Mouse (Mus musculus) midbrain, embryonic 16.5 days (tissue): ENCODE results near the gene Rab1a. TPM values are rescaled to one million over a fixed set of nuclear protein-coding genes. Genes with fewer than 3 reads are reported as not detected.

Source experiments
- ATAC-seq: fragments of 200-750 bp; cut with Nextera tagmentation; 2 replicates; pipeline ENCODE4 v1.8.0; 2017; ENCODE audit warnings: moderate TSS enrichment
- H3K27ac ChIP-seq: fragments of 300-500 bp; sonication (generic); 2 replicates; pipeline ENCODE4 v1.5.1; 2014; ENCODE audit warnings: mild to moderate bottlenecking, low read length, mixed read lengths
- H3K27me3 ChIP-seq: fragments of 300-500 bp; sonication (generic); 2 replicates; pipeline ENCODE4 v1.6.1; 2014; ENCODE audit warnings: low read depth, low read length, mixed read lengths; ENCODE audit not compliant: control insufficient read depth, insufficient read depth
- H3K36me3 ChIP-seq: fragments of 300-500 bp; sonication (generic); 2 replicates; pipeline ENCODE4 v1.6.1; 2014; ENCODE audit warnings: mild to moderate bottlenecking, low read length, moderate library complexity, mixed read lengths; ENCODE audit not compliant: control insufficient read depth, insufficient read depth
- H3K4me1 ChIP-seq: fragments of 300-500 bp; sonication (generic); 2 replicates; pipeline ENCODE4 v1.6.1; 2014; ENCODE audit warnings: mild to moderate bottlenecking, low read length, mixed read lengths; ENCODE audit not compliant: control insufficient read depth, insufficient read depth
- H3K4me2 ChIP-seq: fragments of 300-500 bp; sonication (generic); 2 replicates; pipeline ENCODE4 v1.6.1; 2014; ENCODE audit warnings: mild to moderate bottlenecking, low read length, mixed read lengths
- H3K4me3 ChIP-seq: fragments of 300-500 bp; sonication (generic); 2 replicates; pipeline ENCODE4 v1.5.1; 2014; ENCODE audit warnings: low read depth, mild to moderate bottlenecking, low read length, moderate library complexity, mixed read lengths
- H3K9ac ChIP-seq: fragments of 300-500 bp; sonication (generic); 2 replicates; pipeline ENCODE4 v1.6.1; 2014; ENCODE audit warnings: low read depth, low read length, mixed read lengths
- H3K9me3 ChIP-seq: fragments of 300-500 bp; sonication (generic); replicated peaks from 2 replicates; pipeline ENCODE4 v1.6.1; 2014; ENCODE audit warnings: mild to moderate bottlenecking, low read length, mixed read lengths; ENCODE audit not compliant: control insufficient read depth, poor library complexity, severe bottlenecking
- WGBS: fragments of 180-500 bp; shearing (Covaris S2); extraction: QIAGEN DNeasy Blood & Tissue Kit; methylation state at CpG from one replicate; pipeline ENCODE4 v1.1.7; 2014; 5-methylcytosine and 5-hydroxymethylcytosine counted together
- polyA plus RNA-seq: library from polyadenylated mRNA; unstranded; fragments of >200 nt; fragmentation: Nextera tagmentation; extraction: Ambion mirVana; gene quantifications from 2 replicates; pipeline ENCODE4 v1.2.1, GENCODE M21; 2015

Gene Rab1a
- polyA plus RNA-seq, 1 experiment from 2014 or later = 318 TPM

DNA sequence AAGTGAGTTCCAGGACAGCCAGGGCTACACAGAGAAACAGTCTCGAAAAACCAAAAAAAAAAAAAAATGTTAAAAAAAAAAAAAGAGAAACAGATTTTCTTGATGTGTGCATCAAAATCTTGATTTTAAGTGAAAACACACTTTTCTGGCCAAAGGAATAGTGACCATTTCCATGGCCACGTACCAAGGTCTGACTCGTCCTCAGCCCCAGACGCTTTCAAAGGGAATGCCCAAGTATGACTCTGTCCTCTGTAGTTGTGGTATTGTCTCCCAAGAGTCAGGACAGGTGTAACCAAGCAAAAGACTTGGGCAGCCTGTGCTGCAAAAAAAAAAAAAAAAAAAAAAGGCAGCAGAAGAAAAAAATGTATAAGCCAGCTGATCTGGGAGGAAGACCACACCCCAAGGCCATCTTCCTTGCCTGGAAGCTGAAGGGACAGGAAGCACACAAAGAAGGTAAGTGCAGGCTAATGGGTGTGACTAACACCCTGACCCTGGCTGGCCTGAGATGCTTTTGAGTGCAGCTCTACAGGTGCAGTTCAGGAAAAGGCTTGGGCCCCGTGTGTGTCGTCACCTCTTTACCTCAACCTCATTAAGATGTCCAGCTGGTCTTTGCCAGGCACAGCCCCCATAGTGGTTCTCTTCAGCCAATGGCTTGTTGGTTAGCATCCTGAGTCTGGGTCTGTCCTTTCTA lies 41.3 kb downstream of the Rab1a start:
- no peak for ATAC-seq
- Histone ChIP-seq H3K27ac (no peak overlapping the region), H3K9ac (no peak overlapping the region), H3K9me3 (no peaks in the 10 kb centered on the region), H3K36me3 (peaks cover 22% of the 10 kb centered on the region), H3K27me3 (no peaks in the 10 kb centered on the region), H3K4me2 (no peak overlapping the region), H3K4me1 (peaks cover 12% of the 10 kb centered on the region), H3K4me3 (no peak overlapping the region)
- WGBS = 98% methylated on average over 6 of the region's 6 CpGs

DNA sequence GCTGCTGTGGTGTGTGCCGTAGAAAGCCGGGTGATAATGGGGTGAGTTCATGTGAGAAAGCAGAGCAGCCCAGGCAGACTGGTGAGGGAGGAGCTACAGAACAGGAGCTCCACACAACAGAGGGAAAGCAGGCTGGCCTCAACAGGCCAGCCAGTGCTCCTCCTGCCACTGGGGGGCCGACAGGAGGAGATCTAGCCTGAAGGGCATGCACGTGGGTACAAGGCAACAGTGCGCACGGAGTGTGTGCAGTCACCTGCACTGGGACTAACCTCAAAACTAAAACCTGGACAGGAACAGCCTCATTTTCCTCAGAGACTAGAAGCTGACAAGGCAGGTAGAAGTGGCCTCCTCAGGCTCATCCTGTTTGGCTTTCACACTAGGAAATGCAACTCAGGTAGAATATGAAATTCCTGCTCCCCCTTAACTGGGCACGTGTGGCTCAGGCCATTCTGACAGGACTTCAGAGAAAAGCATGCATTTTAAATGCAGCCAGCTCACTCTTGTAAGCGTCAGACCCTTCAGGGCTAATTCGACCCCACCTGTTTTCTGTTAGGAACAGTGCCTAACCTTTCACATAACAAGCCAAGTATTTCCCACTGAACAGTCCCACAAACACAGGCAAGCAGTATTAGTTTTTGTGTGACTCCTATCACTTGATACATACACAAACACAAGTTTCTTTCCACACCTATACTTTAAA lies 42.1 kb downstream of the Rab1a start:
- H3K4me1 ChIP-seq = peaks cover 20% of the 10 kb centered on the region
- no peak overlapping the region for H3K4me2 ChIP-seq
- H3K27me3 ChIP-seq = no peaks in the 10 kb centered on the region
- WGBS = 40% methylated on average over 9 of the region's 9 CpGs
- H3K9ac ChIP-seq = no peak overlapping the region
- no peak overlapping the region for H3K27ac ChIP-seq
- peaks cover 20% of the 10 kb centered on the region for H3K36me3 ChIP-seq
- no peak overlapping the region for H3K4me3 ChIP-seq
- no peaks in the 10 kb centered on the region for H3K9me3 ChIP-seq
- ATAC-seq = peak; percentile 34

DNA sequence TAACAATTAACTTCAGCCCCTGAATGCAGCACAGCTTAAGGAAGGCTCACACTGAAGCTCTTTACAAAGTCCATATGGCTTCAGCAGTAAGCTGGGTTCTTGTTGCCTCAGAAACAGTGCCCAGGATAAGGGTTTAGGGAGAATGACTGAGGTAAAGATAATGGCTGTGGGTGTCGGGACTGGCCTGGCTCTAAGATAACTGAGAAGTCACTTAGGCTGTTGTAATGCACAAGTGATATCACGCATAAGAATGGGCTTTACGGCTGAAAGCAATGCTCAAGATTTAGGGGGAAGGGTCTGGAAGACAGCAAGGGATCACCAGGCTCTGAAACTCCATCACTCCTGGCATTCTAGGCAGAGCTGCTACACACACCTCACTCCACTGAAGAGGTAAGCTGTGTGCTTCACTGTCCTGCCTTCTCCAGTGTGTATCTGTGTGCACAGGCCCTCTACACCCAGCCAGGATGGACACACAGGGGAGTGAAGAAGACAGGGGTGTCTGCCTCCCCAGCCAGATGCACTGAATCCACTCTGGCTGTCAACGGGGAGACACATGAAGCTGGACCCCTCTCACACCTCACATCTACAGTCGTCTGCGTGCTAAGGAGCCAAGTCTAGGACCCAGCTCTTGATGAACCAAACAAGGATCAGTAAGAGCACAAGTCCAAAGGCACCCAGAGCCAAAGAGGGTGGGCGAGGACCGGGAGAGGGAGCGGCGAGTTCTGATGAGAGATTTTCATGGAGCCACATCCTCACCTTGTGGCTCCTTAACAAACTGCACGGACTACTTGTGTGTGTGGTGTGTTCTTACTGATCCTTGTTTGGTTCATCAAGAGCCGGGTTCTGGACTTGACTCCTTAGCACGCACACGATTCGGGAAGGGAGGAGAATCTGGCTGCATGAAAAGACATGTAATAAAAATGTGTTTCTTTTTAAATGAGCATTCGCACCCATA lies 43.4 kb downstream of the Rab1a start:
- Histone ChIP-seq H3K4me2 (no peak overlapping the region), H3K27me3 (no peaks in the 10 kb centered on the region), H3K9me3 (no peaks in the 10 kb centered on the region), H3K9ac (no peak overlapping the region), H3K27ac (no peak overlapping the region), H3K4me3 (no peak overlapping the region), H3K36me3 (peaks cover 10% of the 10 kb centered on the region), H3K4me1 (peaks cover 22% of the 10 kb centered on the region)
- no peak for ATAC-seq
- 81% methylated on average over 16 of the region's 16 CpGs for WGBS

DNA sequence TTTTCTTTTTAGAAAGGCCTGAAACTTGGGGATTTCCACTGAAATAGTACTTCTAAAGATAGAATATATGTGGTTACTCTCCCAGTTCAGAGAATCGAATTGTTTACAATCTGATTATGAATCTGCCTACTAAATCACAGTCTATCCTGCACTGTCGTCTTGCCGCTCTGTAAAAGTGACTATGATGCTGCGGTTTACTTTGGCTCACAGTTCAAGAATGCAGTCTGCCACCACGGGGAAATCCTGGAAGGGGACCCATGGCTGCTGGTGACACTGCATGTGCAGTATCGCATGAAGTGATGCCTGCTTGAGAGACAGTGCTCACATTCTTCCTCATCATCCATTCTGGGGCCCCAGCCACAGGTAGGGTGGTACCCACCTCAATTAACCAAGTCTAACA lies 44.1 kb downstream of the Rab1a start:
- no peak for ATAC-seq
- Histone ChIP-seq H3K27ac (no peak overlapping the region), H3K4me1 (peaks cover 26% of the 10 kb centered on the region), H3K36me3 (peaks cover 3% of the 10 kb centered on the region; the same call in 1 of the 2 replicates), H3K4me2 (no peak overlapping the region), H3K27me3 (no peaks in the 10 kb centered on the region), H3K4me3 (no peak overlapping the region), H3K9ac (no peak overlapping the region), H3K9me3 (no peaks in the 10 kb centered on the region)
- 87% methylated on average over 6 of the region's 6 CpGs for WGBS

DNA sequence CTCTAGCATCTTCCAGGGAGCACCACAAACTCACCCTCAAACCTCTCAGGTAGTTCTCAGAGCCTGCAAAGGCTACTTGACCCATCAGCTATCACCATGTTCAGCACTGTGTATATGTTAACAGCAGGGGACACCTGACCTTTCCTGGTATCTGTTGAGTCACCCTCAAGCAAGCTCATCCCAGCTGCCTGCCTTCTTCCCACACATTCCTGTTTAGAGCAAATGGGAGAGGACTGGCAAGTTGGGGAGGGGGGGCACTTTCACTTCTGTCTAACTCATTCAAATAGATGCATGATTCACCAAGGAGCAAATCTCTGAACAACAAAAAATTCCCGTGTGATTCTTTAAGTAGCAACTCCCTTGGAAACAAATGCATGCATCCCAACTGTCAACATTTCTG lies 45.4 kb downstream of the Rab1a start:
- 63% methylated on average over 1 of the region's 1 CpGs for WGBS
- Histone ChIP-seq H3K9ac (no peak overlapping the region), H3K27me3 (no peaks in the 10 kb centered on the region), H3K4me2 (no peak overlapping the region), H3K9me3 (no peaks in the 10 kb centered on the region), H3K36me3 (no peaks in the 10 kb centered on the region), H3K4me1 (peaks cover 26% of the 10 kb centered on the region), H3K4me3 (no peak overlapping the region), H3K27ac (no peak overlapping the region)
- ATAC-seq = no peak

DNA sequence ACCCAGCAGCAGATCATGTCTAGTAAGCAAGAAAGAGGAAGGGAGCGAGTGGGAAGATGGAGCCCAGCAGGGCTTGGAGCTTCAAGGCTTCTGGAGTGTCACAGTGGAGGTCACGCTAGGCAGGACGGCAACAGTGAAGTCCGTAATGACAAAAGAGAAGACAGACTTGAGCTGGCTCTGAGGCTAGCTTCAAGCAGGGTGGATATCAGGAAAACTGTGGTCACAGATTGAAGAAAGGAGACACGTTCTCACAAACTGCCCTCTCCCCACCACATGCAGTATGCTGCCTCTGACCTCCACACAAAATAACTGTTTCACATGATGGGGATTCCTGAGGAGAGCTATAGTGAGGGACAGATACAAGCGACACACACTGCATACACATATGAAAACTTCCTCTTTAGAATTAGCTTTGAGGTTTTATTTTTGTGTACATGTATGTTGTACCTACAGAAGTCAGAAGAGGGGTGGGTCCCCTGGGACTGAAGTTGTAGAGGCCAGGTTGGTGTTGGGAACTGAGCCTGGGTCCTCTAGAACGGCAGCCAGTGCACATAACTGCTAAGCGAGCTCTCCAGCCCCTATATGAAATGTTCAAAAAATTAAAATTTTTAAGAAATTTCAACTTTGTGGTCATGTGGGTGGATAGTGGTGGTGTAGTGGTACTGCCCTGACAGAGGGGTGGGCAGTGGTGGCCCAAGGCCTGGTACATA lies 46.1 kb downstream of the Rab1a start:
- no peaks in the 10 kb centered on the region for H3K27me3 ChIP-seq
- H3K4me3 ChIP-seq = no peak overlapping the region
- whole genome bisulfite sequencing = 73% methylated on average over 8 of the region's 8 CpGs
- H3K36me3 ChIP-seq = no peaks in the 10 kb centered on the region
- H3K9ac ChIP-seq = peak overlapping the region; percentile 38; the same call in 1 of the 2 replicates
- no peak for ATAC-seq
- no peaks in the 10 kb centered on the region for H3K9me3 ChIP-seq
- no peak overlapping the region for H3K4me2 ChIP-seq
- peaks cover 26% of the 10 kb centered on the region for H3K4me1 ChIP-seq
- no peak overlapping the region for H3K27ac ChIP-seq

DNA sequence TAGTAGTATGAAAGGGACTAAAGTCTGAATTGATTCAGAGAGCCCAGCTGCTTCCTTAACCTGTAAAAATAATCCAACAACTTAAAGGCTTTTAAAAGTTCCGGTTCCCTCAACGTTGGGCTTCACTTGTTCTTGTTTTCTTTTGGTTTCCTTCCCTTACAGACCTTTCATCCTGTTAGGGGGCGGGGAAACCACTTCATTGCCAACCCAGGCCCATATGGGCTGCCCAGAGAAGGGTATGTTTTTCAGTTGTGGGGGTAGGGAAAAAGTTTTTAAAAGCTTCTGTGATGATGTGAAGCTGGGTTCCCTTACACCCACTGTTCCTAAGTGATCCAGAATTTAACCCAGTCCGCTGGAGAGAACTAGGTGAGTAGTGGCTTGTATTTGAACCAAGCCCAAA lies 47.0 kb downstream of the Rab1a start:
- Histone ChIP-seq H3K4me1 (peaks cover 26% of the 10 kb centered on the region), H3K9ac (peak overlapping the region; percentile 88), H3K9me3 (no peaks in the 10 kb centered on the region), H3K27me3 (no peaks in the 10 kb centered on the region), H3K27ac (peak overlapping the region; percentile 86), H3K36me3 (no peaks in the 10 kb centered on the region), H3K4me2 (peak overlapping the region; percentile 54), H3K4me3 (peak overlapping the region; percentile 85)
- 12% methylated on average over 4 of the region's 4 CpGs for WGBS
- ATAC-seq = no peak

DNA sequence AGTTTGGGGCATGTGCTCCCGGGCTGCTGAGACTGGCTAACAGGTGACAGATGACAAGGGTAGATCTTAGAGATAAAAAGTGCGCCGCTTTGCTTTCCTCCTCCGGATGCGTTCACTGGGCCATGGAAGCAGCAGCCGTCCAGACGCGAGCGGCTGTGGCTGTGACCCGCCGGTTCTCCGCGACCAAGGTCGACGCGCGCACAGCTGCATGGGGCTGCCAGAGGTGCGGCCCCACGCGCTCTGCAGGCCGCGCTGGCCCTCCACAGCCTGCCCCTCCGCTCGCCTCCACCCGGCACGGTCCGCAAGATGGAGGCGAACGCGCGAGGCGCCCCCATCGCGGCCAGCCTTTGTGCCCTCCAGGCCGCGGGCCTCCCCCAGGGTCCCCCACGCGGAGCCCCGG lies 47.6 kb downstream of the Rab1a start:
- H3K36me3 ChIP-seq = no peaks in the 10 kb centered on the region

More for the DNA sequence above, 47.6 kb downstream of the Rab1a start:
- peak overlapping the region; percentile 54 for H3K4me2 ChIP-seq
- no peaks in the 10 kb centered on the region for H3K9me3 ChIP-seq
- no peaks in the 10 kb centered on the region for H3K27me3 ChIP-seq
- ATAC-seq = peak; percentile 86
- H3K4me3 ChIP-seq = peak overlapping the region; percentile 85
- WGBS = under 1% methylated on average over 38 of the region's 39 CpGs
- H3K27ac ChIP-seq = peak overlapping the region; percentile 86
- peak overlapping the region; percentile 88 for H3K9ac ChIP-seq
- H3K4me1 ChIP-seq = peaks cover 26% of the 10 kb centered on the region
